Mouse (Mus musculus) cerebellum, adult 18-20 months (tissue): ENCODE measurements around the gene Cpa4.

Experiments
- DNase-seq, 2 experiments: peaks; one replicate each; pipeline ENCODE4 v3.0.0; 2021

The Cpa4 gene

GRCm38 (mm10) chr6:30552628-30553027 lies 15.5 kb upstream of the Cpa4 start:
- DNase-seq = no peak

- no peak for DNase-seq
Measured at GRCm38 (mm10) chr6:30553381-30554010, 14.7 kb upstream of the Cpa4 start.

- no peak for DNase-seq
Measured at GRCm38 (mm10) chr6:30554092-30554491, 14.1 kb upstream of the Cpa4 start.

DNA sequence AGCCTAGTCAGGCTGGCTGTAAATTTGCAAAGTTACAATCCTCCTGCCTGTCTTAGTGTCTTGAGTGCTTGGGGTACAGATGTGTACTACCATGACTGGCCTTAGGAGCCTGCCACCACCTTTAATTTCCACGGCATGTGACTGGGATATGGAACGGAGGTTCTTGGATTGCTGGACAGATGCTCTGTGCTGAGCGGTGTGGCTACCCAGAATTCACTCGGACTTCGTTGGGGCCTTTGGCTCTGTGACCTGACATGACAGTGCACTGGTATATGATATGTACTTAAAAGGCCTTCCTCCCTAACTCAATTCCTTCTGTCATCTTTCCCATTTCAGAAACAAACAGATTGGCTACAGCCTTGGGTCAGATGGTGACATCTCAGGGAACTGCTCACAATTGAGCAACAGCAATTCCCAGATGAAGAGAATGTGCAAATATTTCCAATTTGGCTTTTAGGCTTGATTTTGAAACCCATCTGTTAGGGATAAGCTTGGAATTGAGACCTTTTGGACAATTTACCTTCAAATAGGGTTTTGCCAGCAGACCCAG lies 13.5 kb upstream of the Cpa4 start:
- no peak for DNase-seq

GRCm38 (mm10) chr6:30556080-30556479 lies 12.1 kb upstream of the Cpa4 start:
- DNase-seq = no peak

- no peak for DNase-seq
Measured at GRCm38 (mm10) chr6:30559726-30560125, 8.4 kb upstream of the Cpa4 start.

GRCm38 (mm10) chr6:30562132-30562531 lies 6.0 kb upstream of the Cpa4 start:
- no peak for DNase-seq

DNA sequence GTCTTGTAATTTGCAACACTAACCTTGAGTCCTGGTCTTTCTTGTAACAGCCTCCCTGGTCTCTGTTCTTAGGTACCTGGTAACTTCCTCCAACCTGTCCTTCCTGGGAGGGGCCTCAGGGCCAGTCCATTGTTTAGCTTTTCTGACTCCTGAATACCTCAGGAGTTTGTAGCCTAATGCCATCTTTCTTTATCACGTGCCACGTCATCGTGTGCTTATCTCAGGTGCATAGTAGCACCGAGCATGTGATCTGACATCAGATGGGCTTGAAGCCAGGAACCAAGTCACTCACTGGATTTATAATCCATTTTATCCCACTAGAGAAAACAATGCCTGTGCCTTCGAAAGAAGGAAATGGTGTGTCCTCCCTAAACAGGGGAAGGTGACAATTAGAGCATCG lies 4.6 kb upstream of the Cpa4 start:
- DNase-seq = no peak

GRCm38 (mm10) chr6:30564051-30564450 lies 4.1 kb upstream of the Cpa4 start:
- DNase-seq = no peak

GRCm38 (mm10) chr6:30569331-30569730 lies 1.2 kb downstream of the Cpa4 start:
- no peak for DNase-seq

- DNase-seq = no peak
Measured at GRCm38 (mm10) chr6:30570012-30570411, 1.8 kb downstream of the Cpa4 start.

DNA sequence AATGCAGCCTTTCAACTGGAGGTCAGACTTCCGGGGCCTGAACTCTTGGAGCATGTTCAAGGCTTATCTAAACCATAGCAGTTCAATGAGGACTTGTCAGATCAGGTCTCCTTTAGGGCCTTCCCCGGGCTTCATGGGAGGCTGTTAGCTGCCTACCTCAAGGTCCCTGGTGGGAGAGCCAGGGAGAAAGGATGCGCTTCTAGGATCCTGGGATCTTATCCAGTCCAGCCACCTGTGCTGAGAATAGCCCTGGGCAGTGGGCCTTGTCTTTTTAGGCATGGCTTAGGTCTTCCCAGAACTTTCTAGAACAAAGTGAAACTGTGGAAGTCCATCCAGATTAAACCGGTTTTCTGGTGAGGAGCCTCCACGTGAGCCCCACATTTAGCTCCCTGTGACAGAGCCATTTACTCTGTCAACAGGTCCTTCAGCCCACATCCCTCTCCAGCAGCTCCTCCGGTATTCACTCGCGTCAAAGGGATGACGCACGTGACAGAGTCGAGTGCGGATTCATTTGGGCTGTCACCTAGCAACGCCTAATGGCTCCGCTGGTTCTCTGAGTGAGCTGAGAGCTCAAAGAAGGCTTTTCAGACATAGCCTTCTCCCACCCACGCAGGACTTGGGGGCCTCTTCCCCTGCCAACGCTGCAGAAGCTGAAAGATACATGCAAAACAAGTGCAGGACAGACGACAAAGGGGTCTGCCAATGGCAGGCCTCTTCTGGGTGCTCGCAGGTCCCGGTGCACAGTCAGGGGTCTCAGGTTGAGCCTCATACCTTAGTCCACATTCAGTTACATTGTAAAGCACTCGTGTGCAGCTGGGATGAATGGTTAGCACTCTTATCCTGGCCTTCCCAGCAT lies 4.5 kb downstream of the Cpa4 start:
- DNase-seq = no peak

- DNase-seq = no peak
Measured at GRCm38 (mm10) chr6:30573380-30573779, 5.2 kb downstream of the Cpa4 start.

GRCm38 (mm10) chr6:30574945-30575344 lies 6.8 kb downstream of the Cpa4 start:
- no peak for DNase-seq

DNA sequence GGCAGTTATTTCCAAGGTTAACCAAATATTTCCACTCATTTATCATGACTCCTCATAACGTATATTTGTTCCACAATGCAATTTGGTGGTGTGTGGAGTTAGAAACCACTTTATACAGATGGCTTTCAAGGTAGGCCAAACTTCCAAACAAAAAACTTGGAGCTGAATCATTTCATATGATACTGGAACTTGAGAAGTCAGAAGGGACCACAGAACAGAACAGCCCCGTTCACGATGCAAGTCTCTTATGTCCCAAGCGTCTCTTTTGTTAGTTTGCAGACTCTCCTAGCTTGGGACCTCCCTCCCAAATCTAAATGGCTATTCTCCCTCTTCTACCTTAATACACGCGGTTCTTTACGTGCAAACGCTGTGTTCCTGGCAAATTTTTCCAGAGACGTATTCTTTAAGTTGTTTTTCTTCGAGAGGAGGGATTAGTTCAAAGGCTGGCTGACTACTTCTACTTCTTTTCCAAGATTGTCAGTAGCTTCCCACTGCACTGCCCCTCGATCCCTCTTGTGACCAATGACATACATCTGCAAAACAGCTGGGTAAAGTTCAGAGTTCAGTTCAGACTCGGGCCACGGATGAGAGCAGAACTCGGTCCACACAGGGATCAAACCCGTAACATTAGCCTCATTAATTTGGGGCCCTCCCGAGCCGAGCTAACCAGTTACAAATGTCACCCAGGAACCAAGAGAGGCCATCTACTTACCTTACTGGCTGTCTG lies 8.5 kb downstream of the Cpa4 start:
- no peak for DNase-seq

GRCm38 (mm10) chr6:30579961-30580840 lies 12.0 kb downstream of the Cpa4 start:
- no peak for DNase-seq

GRCm38 (mm10) chr6:30580841-30581176 lies 12.6 kb downstream of the Cpa4 start:
- no peak for DNase-seq

DNA sequence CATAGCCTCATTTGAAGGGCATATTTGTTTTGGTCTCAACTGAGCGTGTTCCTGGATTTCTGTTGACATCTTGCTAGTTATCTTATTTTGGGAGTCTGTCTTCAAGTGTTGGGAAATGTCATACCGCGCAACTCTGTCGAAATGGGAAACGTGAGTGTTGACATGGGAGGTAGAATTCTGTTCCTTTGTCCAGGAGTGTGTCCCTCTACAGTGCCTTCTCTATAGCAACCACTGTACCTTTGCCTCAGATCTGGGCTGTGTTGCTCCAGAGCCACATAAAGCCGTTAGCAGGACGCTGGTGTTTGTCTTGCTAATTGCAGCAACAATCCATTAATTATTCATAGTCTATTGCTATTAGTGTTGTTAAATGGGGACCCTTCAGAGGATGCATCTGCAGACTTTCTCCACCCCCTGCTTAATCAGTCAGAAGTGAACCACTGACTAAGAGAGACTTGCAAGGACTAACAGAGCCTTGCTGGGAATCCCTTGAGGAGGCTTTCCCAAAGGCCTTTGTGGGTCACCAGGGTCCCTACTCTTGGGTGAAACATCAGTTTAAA lies 18.8 kb downstream of the Cpa4 start:
- no peak for DNase-seq

DNA sequence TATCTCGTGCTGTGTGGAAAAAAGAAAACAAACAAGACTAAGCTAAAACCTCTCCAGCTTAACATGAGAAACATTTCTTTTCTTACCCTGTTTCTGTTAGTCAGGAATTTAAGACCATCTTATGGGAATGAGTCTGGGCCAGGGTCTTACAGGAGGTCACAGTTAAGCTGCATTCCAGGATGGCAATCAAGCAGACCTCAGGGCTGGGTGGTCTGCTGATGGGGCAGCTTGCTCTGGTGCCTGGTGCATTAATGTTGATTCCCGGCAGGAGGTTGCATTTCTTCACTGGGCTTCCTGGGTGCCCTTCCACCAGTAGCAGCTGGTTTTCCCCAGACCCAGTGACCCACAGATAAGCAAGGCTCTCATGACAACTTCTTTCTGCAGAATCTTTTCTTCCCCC lies 21.6 kb downstream of the Cpa4 start:
- no peak for DNase-seq

GRCm38 (mm10) chr6:30591851-30592404 lies 23.8 kb downstream of the Cpa4 start:
- DNase-seq = no peak

DNA sequence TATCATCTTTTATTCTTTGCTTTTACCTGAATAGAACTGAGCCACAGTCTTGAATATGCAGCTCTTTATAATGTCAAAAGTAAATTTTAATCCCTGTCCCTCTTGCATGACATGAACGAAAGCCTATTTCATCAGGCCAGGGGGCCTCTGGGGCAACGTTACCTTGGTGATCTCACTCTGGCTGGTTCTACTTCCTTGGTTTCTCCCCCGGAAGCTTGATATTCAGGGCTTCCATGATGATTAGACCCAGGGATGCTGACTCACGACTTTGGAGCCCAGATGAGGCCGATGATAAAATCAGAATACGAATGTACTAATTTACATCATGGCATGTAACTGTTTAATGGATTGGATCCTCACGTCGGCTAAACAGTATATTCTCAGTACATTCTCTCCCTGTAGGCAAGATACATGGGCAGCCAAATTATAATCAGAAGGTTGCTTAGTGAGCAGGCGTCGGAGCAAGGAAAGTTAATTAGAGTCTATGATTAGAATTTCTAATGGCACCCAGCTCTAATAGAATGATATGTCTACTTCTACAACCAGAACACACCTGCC lies 24.3 kb downstream of the Cpa4 start:
- no peak for DNase-seq

GRCm38 (mm10) chr6:30594364-30594763 lies 26.2 kb downstream of the Cpa4 start:
- no peak for DNase-seq
